Mouse (Mus musculus) embryonic facial prominence, embryonic 12.5 days (tissue): ENCODE results near the gene Cdk6. TPM values are rescaled to one million over a fixed set of nuclear protein-coding genes. Genes with fewer than 3 reads are reported as not detected.

ENCODE experiments used
- ATAC-seq: fragments of 200-750 bp; cut with Nextera tagmentation; 2 replicates; pipeline ENCODE4 v1.8.0; 2017; ENCODE audit not compliant: insufficient number of reproducible peaks, insufficient read depth, low FRiP score, low TSS enrichment
- H3K27ac ChIP-seq: fragments of 300-500 bp; sonication (generic); 2 replicates; pipeline ENCODE4 v1.5.1; 2016; ENCODE audit warnings: mild to moderate bottlenecking
- H3K27me3 ChIP-seq: fragments of 300-500 bp; sonication (generic); 2 replicates; pipeline ENCODE4 v1.6.1; 2016; ENCODE audit warnings: mild to moderate bottlenecking, moderate library complexity
- H3K36me3 ChIP-seq: fragments of 300-500 bp; sonication (generic); 2 replicates; pipeline ENCODE4 v1.6.1; 2016; ENCODE audit warnings: mild to moderate bottlenecking
- H3K4me1 ChIP-seq: fragments of 300-500 bp; sonication (generic); 2 replicates; pipeline ENCODE4 v1.6.1; 2016
- H3K4me2 ChIP-seq: fragments of 300-500 bp; sonication (generic); replicated peaks from 2 replicates; pipeline ENCODE4 v1.6.1; 2016; ENCODE audit warnings: mild to moderate bottlenecking, moderate library complexity
- H3K4me3 ChIP-seq: fragments of 300-500 bp; sonication (generic); 2 replicates; pipeline ENCODE4 v1.5.1; 2016; ENCODE audit warnings: mild to moderate bottlenecking
- H3K9ac ChIP-seq: fragments of 300-500 bp; sonication (generic); 2 replicates; pipeline ENCODE4 v1.6.1; 2016; ENCODE audit warnings: mild to moderate bottlenecking, moderate library complexity
- H3K9me3 ChIP-seq: fragments of 300-500 bp; sonication (generic); 2 replicates; pipeline ENCODE4 v1.6.1; 2016; ENCODE audit warnings: mild to moderate bottlenecking, moderate library complexity
- WGBS: fragments of 180-500 bp; shearing (Covaris S2); methylation state at CpG from one replicate; pipeline ENCODE4 v1.1.7; 2016; 5-methylcytosine and 5-hydroxymethylcytosine counted together
- polyA plus RNA-seq: library from polyadenylated mRNA; unstranded; fragments of >200 nt; fragmentation: Nextera tagmentation; extraction: Ambion mirVana; gene quantifications from 2 replicates; pipeline ENCODE4 v1.2.1, GENCODE M21; 2016

Cdk6 gene
- polyA plus RNA-seq, 1 experiment from 2014 or later: 31.0 TPM

GRCm38 (mm10) chr5:3383547-3383946, 42.3 kb downstream of the Cdk6 start:
- no peak for ATAC-seq
- no peaks in the 10 kb centered on the region for H3K9me3 ChIP-seq
- WGBS: 77% methylated on average over 3 of the region's 3 CpGs

GRCm38 (mm10) chr5:3385078-3385477, 43.8 kb downstream of the Cdk6 start:
- no peak for ATAC-seq
- peaks cover 8% of the 10 kb centered on the region for H3K4me1 ChIP-seq
- H3K4me3 ChIP-seq: no peak overlapping the region
- H3K9me3 ChIP-seq: no peaks in the 10 kb centered on the region
- no peaks in the 10 kb centered on the region for H3K27me3 ChIP-seq
- whole genome bisulfite sequencing: 61% methylated on average over 1 of the region's 1 CpGs
- no peak overlapping the region for H3K27ac ChIP-seq
- H3K4me2 ChIP-seq: no peak overlapping the region
- H3K36me3 ChIP-seq: no peaks in the 10 kb centered on the region
- no peak overlapping the region for H3K9ac ChIP-seq

More at GRCm38 (mm10) chr5:3383547-3383946, 42.3 kb downstream of the Cdk6 start:
- H3K27me3 ChIP-seq: no peaks in the 10 kb centered on the region
- H3K4me1 ChIP-seq: peaks cover 8% of the 10 kb centered on the region
- H3K36me3 ChIP-seq: no peaks in the 10 kb centered on the region
- H3K4me3 ChIP-seq: no peak overlapping the region
- H3K4me2 ChIP-seq: no peak overlapping the region
- H3K27ac ChIP-seq: no peak overlapping the region
- no peak overlapping the region for H3K9ac ChIP-seq

DNA sequence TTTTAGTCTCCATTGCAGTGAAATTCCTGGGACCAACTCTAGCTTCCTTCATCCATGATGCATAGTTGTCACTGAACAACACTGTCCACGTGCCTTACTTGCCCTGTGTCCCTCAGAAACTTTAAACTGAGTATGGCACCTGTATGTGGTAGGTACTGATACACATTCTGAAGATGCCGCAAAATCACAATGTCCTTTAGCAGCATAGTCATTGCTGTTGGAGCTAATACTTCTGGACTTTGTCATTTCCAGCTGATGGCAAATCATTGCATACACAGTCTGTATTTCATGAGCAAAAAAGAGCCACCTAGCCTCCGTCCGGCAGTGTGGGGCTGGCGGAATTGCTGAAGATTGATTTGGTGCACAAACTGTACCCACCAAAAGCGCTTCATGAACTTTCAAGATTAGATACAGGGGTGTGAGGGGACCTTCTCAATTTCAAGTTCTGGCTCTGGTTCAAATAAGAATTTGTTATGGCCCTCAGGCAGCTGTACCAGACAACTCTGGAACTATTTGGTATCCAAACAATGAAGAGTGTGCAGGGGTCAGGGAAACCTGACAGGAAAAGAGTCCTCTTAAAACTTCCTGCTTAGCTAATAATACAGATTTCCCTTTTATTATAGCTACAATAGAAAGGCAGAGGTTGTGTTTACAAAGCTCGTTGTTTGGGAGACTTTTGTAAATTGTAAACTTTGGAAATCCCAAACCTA, 44.9 kb downstream of the Cdk6 start:
- WGBS: 63% methylated on average over 7 of the region's 7 CpGs
- no peak for ATAC-seq

GRCm38 (mm10) chr5:3386731-3387087, 45.4 kb downstream of the Cdk6 start:
- 13% methylated on average over 4 of the region's 4 CpGs for WGBS
- Histone ChIP-seq H3K4me3 (no peak overlapping the region), H3K4me1 (peaks cover 8% of the 10 kb centered on the region), H3K36me3 (no peaks in the 10 kb centered on the region), H3K4me2 (no peak overlapping the region), H3K27me3 (no peaks in the 10 kb centered on the region), H3K27ac (no peak overlapping the region), H3K9ac (no peak overlapping the region), H3K9me3 (no peaks in the 10 kb centered on the region)
- ATAC-seq: no peak

More for the DNA sequence above, 44.9 kb downstream of the Cdk6 start:
- Histone ChIP-seq H3K9ac (no peak overlapping the region), H3K4me2 (no peak overlapping the region), H3K9me3 (no peaks in the 10 kb centered on the region), H3K4me1 (peaks cover 8% of the 10 kb centered on the region), H3K27ac (no peak overlapping the region), H3K27me3 (no peaks in the 10 kb centered on the region), H3K36me3 (no peaks in the 10 kb centered on the region), H3K4me3 (no peak overlapping the region)

DNA sequence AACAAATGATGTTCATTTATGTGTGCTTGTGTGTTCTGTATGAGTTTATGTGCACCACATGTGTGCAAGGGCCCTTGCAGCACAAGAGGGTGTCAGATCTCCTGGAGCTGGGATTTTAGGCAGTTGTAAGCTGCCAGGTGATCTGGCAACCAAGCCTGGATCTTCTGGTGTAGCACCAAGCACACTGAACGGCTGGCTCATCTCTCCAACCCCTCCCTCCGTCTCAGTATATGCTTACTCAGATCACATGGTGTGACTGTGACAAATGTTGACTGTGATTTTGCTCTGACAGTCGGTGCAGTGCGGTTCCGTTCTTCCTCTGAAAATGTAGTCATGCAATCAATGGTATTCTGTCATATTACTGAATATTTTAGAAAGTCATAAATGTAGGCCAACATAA, 45.9 kb downstream of the Cdk6 start:
- H3K9ac ChIP-seq: no peak overlapping the region
- H3K36me3 ChIP-seq: no peaks in the 10 kb centered on the region
- no peak overlapping the region for H3K27ac ChIP-seq
- no peak overlapping the region for H3K4me2 ChIP-seq
- H3K9me3 ChIP-seq: no peaks in the 10 kb centered on the region
- H3K4me1 ChIP-seq: peaks cover 8% of the 10 kb centered on the region
- H3K4me3 ChIP-seq: no peak overlapping the region
- ATAC-seq: no peak
- H3K27me3 ChIP-seq: no peaks in the 10 kb centered on the region
- 61% methylated on average over 5 of the region's 5 CpGs for WGBS

DNA sequence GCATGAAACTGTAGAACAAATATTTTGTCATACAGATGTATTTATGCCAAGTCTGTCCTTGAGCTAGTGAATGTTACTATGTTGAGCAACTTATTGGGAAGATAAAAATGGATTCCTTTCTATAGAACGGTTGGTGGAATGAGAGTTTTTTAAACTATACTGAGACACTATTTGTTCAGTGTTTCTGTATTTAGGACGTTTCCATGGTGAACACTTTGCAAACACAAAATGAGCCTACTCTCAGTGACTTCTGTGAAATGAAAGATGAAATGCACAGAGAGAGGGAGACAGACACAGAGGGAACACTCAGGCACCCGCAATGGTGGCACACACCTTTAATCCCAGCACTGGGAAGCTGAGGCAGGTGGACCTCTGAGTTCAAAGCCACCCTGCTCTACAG, 51.6 kb downstream of the Cdk6 start:
- H3K9me3 ChIP-seq: no peaks in the 10 kb centered on the region
- no peak overlapping the region for H3K4me3 ChIP-seq
- 82% methylated on average over 3 of the region's 3 CpGs for WGBS
- no peak overlapping the region for H3K27ac ChIP-seq
- no peak overlapping the region for H3K9ac ChIP-seq
- H3K27me3 ChIP-seq: no peaks in the 10 kb centered on the region
- no peaks in the 10 kb centered on the region for H3K4me1 ChIP-seq
- H3K36me3 ChIP-seq: no peaks in the 10 kb centered on the region
- ATAC-seq: no peak
- no peak overlapping the region for H3K4me2 ChIP-seq

DNA sequence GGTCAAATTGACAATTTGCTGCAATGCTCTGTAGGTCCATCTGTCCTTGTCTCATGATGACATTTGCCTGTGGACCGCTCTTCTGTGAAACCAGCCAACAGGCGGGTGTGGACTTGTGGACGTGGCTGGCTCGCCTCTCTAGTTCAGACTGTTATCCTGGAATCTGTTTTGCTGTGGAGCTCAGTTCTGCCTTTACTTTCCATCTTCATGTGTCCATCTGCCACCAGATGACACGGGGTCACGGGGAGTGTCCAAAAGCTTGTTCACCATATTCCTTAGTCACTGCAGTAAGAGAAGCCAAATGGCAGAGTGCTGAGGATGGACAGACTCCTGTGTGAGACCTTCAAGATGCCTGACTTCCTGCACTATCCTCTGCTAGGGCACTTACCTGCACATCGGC, 52.9 kb downstream of the Cdk6 start:
- Histone ChIP-seq H3K4me3 (no peak overlapping the region), H3K9me3 (no peaks in the 10 kb centered on the region), H3K27ac (no peak overlapping the region), H3K36me3 (no peaks in the 10 kb centered on the region), H3K4me2 (no peak overlapping the region), H3K4me1 (no peaks in the 10 kb centered on the region), H3K27me3 (no peaks in the 10 kb centered on the region), H3K9ac (no peak overlapping the region)
- no peak for ATAC-seq
- WGBS: 88% methylated on average over 7 of the region's 7 CpGs

- ATAC-seq: no peak
- H3K9ac ChIP-seq: no peak overlapping the region
- H3K36me3 ChIP-seq: no peaks in the 10 kb centered on the region
These were observed 53.7 kb downstream of the Cdk6 start for GRCm38 (mm10) chr5:3395020-3395419.

GRCm38 (mm10) chr5:3396214-3396613, 54.9 kb downstream of the Cdk6 start:
- Histone ChIP-seq H3K4me3 (no peak overlapping the region), H3K36me3 (no peaks in the 10 kb centered on the region), H3K9ac (no peak overlapping the region), H3K4me2 (no peak overlapping the region), H3K4me1 (peaks cover 3% of the 10 kb centered on the region; the same call in 1 of the 2 replicates), H3K27me3 (no peaks in the 10 kb centered on the region), H3K27ac (no peak overlapping the region), H3K9me3 (no peaks in the 10 kb centered on the region)
- no peak for ATAC-seq
- WGBS: 83% methylated on average over 6 of the region's 6 CpGs

More at GRCm38 (mm10) chr5:3395020-3395419, 53.7 kb downstream of the Cdk6 start:
- no peak overlapping the region for H3K4me3 ChIP-seq
- H3K4me2 ChIP-seq: no peak overlapping the region
- no peaks in the 10 kb centered on the region for H3K9me3 ChIP-seq
- no peaks in the 10 kb centered on the region; the same call in 1 of the 2 replicates for H3K4me1 ChIP-seq
- no peaks in the 10 kb centered on the region for H3K27me3 ChIP-seq
- WGBS: 66% methylated on average over 6 of the region's 6 CpGs
- H3K27ac ChIP-seq: no peak overlapping the region

- ATAC-seq: no peak
- H3K4me1 ChIP-seq: peaks cover 3% of the 10 kb centered on the region; the same call in 1 of the 2 replicates
- no peak overlapping the region for H3K9ac ChIP-seq
- no peaks in the 10 kb centered on the region for H3K27me3 ChIP-seq
- H3K4me2 ChIP-seq: no peak overlapping the region
- H3K9me3 ChIP-seq: no peaks in the 10 kb centered on the region
- no peaks in the 10 kb centered on the region for H3K36me3 ChIP-seq
- 85% methylated on average over 11 of the region's 11 CpGs for WGBS
- H3K27ac ChIP-seq: no peak overlapping the region
- no peak overlapping the region for H3K4me3 ChIP-seq
These were observed 55.8 kb downstream of the Cdk6 start for GRCm38 (mm10) chr5:3396910-3397575.

- no peak overlapping the region for H3K27ac ChIP-seq
These were observed 58.7 kb downstream of the Cdk6 start for GRCm38 (mm10) chr5:3399784-3400494.

GRCm38 (mm10) chr5:3405102-3405501, 63.8 kb downstream of the Cdk6 start:
- ATAC-seq: no peak

More at GRCm38 (mm10) chr5:3399784-3400494, 58.7 kb downstream of the Cdk6 start:
- Histone ChIP-seq H3K4me2 (no peak overlapping the region), H3K36me3 (no peaks in the 10 kb centered on the region), H3K9me3 (no peaks in the 10 kb centered on the region), H3K9ac (no peak overlapping the region), H3K4me1 (peaks cover 4% of the 10 kb centered on the region; the same call in 1 of the 2 replicates), H3K4me3 (no peak overlapping the region), H3K27me3 (no peaks in the 10 kb centered on the region)
- WGBS: 22% methylated on average over 7 of the region's 7 CpGs
- ATAC-seq: no peak

More at GRCm38 (mm10) chr5:3405102-3405501, 63.8 kb downstream of the Cdk6 start:
- no peak overlapping the region for H3K4me2 ChIP-seq
- peaks cover 11% of the 10 kb centered on the region; the same call in 1 of the 2 replicates for H3K4me1 ChIP-seq
- no peak overlapping the region for H3K9ac ChIP-seq
- 50% methylated on average over 6 of the region's 6 CpGs for WGBS
- H3K4me3 ChIP-seq: no peak overlapping the region
- H3K9me3 ChIP-seq: no peaks in the 10 kb centered on the region
- H3K27me3 ChIP-seq: no peaks in the 10 kb centered on the region
- no peaks in the 10 kb centered on the region for H3K36me3 ChIP-seq
- H3K27ac ChIP-seq: no peak overlapping the region
